Mouse (Mus musculus) kidney, embryonic 14.5 days (tissue): ENCODE measurements around the gene Sesn1. TPM values are rescaled to one million over a fixed set of nuclear protein-coding genes. Genes with fewer than 3 reads are reported as not detected.
"Not testable (repeated sequence)": the region's sequence is repeated elsewhere in the genome, so short reads cannot be mapped to it uniquely, and the experiment has no call there.

ENCODE experiments used
- ATAC-seq: fragments of 200-750 bp; cut with Nextera tagmentation; 2 replicates; pipeline ENCODE4 v1.8.0; 2017; ENCODE audit warnings: moderate number of reproducible peaks, mild to moderate bottlenecking, moderate TSS enrichment, moderate library complexity; ENCODE audit not compliant: low FRiP score, low TSS enrichment
- H3K27ac ChIP-seq: fragments of 300-500 bp; sonication (generic); 2 replicates; pipeline ENCODE4 v1.5.1; 2014; ENCODE audit warnings: low read depth, mild to moderate bottlenecking, low read length, moderate library complexity, mixed read lengths
- H3K27me3 ChIP-seq: fragments of 300-500 bp; sonication (generic); 2 replicates; pipeline ENCODE4 v1.6.1; 2014; ENCODE audit warnings: mild to moderate bottlenecking, low read length; ENCODE audit not compliant: control insufficient read depth, insufficient read depth
- H3K36me3 ChIP-seq: fragments of 300-500 bp; sonication (generic); 2 replicates; pipeline ENCODE4 v1.6.1; 2014; ENCODE audit warnings: low read length, mixed read lengths; ENCODE audit not compliant: control insufficient read depth, insufficient read depth
- H3K4me1 ChIP-seq: fragments of 300-500 bp; sonication (generic); 2 replicates; pipeline ENCODE4 v1.6.1; 2014; ENCODE audit warnings: low read length, mixed read lengths; ENCODE audit not compliant: control insufficient read depth, insufficient read depth
- H3K4me2 ChIP-seq: fragments of 300-500 bp; sonication (generic); replicated peaks from 2 replicates; pipeline ENCODE4 v1.6.1; 2014; ENCODE audit warnings: low read depth, mild to moderate bottlenecking, low read length
- H3K4me3 ChIP-seq: fragments of 300-500 bp; sonication (generic); 2 replicates; pipeline ENCODE4 v1.5.1; 2014; ENCODE audit warnings: mild to moderate bottlenecking, low read length
- H3K9ac ChIP-seq: fragments of 300-500 bp; sonication (generic); 2 replicates; pipeline ENCODE4 v1.6.1; 2014; ENCODE audit warnings: low read depth, mild to moderate bottlenecking, low read length, moderate library complexity
- H3K9me3 ChIP-seq: fragments of 300-500 bp; sonication (generic); 2 replicates; pipeline ENCODE4 v1.6.1; 2016; ENCODE audit warnings: low read length; ENCODE audit not compliant: control insufficient read depth
- WGBS: fragments of 180-500 bp; shearing (Covaris S2); extraction: QIAGEN DNeasy Blood & Tissue Kit; methylation state at CpG from one replicate; pipeline ENCODE4 v1.1.7; 2014; 5-methylcytosine and 5-hydroxymethylcytosine counted together
- polyA plus RNA-seq: library from polyadenylated mRNA; unstranded; fragments of >200 nt; fragmentation: Nextera tagmentation; extraction: Ambion mirVana; gene quantifications from 2 replicates; pipeline ENCODE4 v1.2.1, GENCODE M21; 2014

The Sesn1 gene
- polyA plus RNA-seq, 1 experiment from 2014 or later = 32.1 TPM

DNA sequence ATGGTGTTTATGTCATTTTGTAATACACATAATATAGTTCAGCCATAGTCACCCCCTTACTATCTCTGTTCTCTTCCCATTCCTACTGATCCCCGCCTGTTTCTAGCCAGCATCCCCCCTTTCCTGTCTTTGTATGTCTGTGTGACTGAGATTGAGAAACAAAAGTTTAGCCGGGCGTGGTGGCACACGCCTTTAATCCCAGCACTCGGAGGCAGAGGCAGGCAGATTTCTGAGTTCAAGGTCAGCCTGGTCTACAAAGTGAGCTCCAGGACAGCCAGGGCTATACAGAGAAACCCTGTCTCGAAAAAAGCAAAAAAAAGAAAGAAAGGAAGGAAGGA lies 9.0 kb downstream of the Sesn1 start:
- H3K4me1 ChIP-seq, ATAC-seq, H3K4me2 ChIP-seq, H3K9me3 ChIP-seq, H3K4me3 ChIP-seq, H3K27ac ChIP-seq, H3K27me3 ChIP-seq, H3K9ac ChIP-seq, H3K36me3 ChIP-seq: not testable (repeated sequence)
- 87% methylated on average over 6 of the region's 6 CpGs for WGBS

DNA sequence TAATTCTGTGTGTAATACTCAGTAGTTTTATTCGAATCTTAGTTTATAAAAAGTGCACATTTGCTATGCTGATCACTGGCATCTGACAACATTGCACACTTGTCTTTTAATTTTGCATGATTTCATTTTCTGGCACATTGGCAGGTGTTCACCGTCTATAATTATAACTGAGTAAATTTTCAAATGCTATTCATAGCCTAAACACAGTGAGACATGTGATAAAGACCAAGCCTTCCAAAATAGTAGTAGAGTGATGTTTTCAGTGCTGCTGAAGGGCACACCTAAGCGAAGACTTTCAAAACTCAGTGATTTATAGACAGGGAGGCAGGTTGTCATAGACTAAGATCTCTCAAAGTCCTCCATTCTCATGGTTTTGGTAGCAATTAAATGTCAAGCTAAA lies 9.6 kb downstream of the Sesn1 start:
- no peak for ATAC-seq
- Histone ChIP-seq H3K36me3 (no peaks in the 10 kb centered on the region), H3K27me3 (no peaks in the 10 kb centered on the region), H3K4me2 (no peak overlapping the region), H3K4me3 (no peak overlapping the region), H3K27ac (no peak overlapping the region), H3K4me1 (no peaks in the 10 kb centered on the region; the same call in 1 of the 2 replicates), H3K9ac (no peak overlapping the region), H3K9me3 (no peaks in the 10 kb centered on the region)
- WGBS = 90% methylated on average over 3 of the region's 3 CpGs

DNA sequence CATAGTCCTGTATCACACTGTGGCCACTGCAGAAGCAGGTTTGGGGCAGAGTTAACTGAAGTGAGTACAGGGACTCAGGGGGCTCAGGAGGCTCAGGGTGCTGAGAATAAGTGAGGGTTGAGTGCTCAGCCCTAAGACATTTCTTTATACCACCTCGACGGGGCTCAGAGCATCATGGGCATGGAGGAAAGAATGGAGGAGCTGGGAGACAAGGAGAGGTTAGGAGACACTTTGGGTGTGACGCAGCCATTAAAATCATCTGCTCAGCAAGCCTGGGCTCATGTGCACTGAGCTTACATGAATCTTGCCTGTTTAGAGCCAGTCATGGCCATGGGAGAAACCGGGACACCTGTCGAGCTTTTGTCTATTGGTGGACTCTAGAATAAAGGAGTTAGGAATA lies 10.7 kb downstream of the Sesn1 start:
- Histone ChIP-seq H3K4me2 (no peak overlapping the region), H3K27me3 (no peaks in the 10 kb centered on the region), H3K27ac (no peak overlapping the region), H3K36me3 (no peaks in the 10 kb centered on the region), H3K9me3 (no peaks in the 10 kb centered on the region), H3K9ac (no peak overlapping the region), H3K4me3 (no peak overlapping the region), H3K4me1 (no peaks in the 10 kb centered on the region)
- no peak for ATAC-seq
- WGBS = 95% methylated on average over 5 of the region's 5 CpGs

DNA sequence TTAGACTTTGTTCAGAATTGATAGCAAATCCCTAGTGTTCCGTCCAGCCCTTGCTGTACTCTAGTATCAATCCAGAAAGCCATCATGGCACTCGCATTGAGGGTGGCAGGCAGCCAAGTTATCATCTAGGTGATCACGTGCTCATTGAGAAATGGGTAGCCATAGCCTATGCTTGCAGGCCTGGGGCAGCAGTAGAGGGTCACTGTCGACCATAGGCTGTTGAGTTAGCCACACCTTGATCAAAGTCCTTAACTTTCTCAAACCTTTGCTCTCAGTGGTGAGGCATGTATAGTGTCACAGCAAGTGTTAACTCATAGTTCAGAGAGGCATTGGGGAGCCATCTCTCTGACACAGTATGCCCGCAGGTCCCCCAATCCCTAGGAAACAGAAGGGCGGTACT lies 11.4 kb downstream of the Sesn1 start:
- Histone ChIP-seq H3K4me3 (no peak overlapping the region), H3K27ac (no peak overlapping the region), H3K27me3 (no peaks in the 10 kb centered on the region), H3K36me3 (no peaks in the 10 kb centered on the region), H3K9me3 (no peaks in the 10 kb centered on the region), H3K4me1 (no peaks in the 10 kb centered on the region), H3K4me2 (no peak overlapping the region), H3K9ac (no peak overlapping the region)
- 92% methylated on average over 6 of the region's 6 CpGs for WGBS
- no peak for ATAC-seq

DNA sequence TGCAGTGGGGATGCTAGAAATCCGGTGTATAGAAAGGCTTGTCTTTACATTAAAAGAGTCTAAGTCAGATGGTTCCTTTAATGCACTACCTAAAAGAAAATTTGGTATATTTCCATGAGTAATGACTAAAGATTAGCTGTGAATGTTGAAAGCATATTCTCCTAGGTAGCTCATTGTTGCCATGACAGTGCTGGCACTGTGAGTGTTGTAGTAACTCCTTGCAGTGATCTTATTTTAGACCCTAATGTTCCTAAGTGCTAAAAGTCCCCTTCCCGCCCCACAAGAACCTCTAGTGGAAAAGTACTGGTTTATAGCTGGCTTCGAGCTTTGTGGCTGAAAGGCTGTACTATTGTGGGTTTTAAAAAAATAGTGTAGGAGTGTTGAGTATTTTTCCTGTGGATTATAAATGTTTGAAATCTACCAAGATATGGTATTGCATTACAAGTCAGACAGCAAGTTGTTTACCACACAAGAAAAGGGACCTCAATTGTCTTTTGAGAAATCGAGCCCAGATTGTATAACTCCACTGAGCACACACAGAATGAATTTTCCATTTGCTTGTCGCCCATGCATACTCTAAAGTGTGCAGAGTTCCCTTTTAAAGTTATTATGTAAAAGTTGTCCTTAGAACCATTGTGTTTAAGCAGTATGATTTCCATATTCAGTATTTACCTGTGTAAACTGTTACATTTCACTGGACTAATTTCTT lies 13.0 kb downstream of the Sesn1 start:
- Histone ChIP-seq H3K4me1 (no peaks in the 10 kb centered on the region), H3K4me3 (no peak overlapping the region), H3K4me2 (no peak overlapping the region), H3K27ac (no peak overlapping the region), H3K9me3 (no peaks in the 10 kb centered on the region), H3K36me3 (no peaks in the 10 kb centered on the region), H3K9ac (no peak overlapping the region), H3K27me3 (no peaks in the 10 kb centered on the region)
- WGBS = 82% methylated on average over 5 of the region's 5 CpGs
- no peak for ATAC-seq

DNA sequence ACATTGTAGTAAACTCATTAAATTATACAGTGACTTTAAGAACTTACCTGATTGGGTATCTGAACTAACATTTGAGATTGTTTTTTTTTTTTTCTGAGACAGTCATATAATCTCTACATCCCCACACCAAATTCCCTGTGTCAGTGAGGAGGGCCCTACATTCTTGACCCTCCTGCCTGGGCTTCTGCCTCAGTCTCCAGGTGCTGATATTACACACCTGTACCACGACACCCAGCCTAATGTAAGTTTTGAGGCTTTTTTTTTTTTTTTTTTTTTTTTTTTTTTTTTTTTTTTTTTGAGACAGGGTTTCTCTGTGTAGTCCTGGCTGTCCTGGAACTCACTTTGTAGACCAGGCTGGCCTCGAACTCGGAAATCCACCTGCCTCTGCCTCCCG lies 13.5 kb downstream of the Sesn1 start:
- not testable (repeated sequence) for H3K27me3 ChIP-seq, H3K27ac ChIP-seq, H3K4me1 ChIP-seq, H3K9me3 ChIP-seq, H3K4me3 ChIP-seq, H3K4me2 ChIP-seq, H3K36me3 ChIP-seq, ATAC-seq, H3K9ac ChIP-seq
- WGBS = 81% methylated on average over 3 of the region's 4 CpGs

DNA sequence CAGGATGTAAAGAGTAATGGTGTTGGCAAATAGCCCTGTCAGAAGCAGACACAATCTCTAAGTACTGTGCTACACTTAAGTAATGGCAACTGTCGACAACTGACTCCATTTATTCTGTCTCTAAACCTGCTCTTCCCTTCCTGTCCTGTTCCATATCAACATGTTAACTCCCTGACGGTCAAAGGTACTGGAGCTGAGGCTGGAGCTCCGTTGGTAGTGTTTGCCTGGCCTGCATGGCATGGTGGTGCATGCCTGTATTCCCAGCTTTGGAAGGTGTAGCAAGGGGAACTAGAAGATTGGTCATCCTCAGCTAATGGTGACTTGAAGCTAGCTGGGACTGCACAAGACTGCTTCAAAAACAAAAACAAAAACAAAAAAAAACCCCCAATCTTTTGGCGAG lies 14.2 kb downstream of the Sesn1 start:
- Histone ChIP-seq H3K4me3 (no peak overlapping the region), H3K36me3 (no peaks in the 10 kb centered on the region), H3K9ac (no peak overlapping the region), H3K4me1 (no peaks in the 10 kb centered on the region), H3K27ac (no peak overlapping the region), H3K9me3 (no peaks in the 10 kb centered on the region), H3K4me2 (no peak overlapping the region), H3K27me3 (no peaks in the 10 kb centered on the region)
- WGBS = 75% methylated on average over 4 of the region's 4 CpGs
- ATAC-seq = no peak

DNA sequence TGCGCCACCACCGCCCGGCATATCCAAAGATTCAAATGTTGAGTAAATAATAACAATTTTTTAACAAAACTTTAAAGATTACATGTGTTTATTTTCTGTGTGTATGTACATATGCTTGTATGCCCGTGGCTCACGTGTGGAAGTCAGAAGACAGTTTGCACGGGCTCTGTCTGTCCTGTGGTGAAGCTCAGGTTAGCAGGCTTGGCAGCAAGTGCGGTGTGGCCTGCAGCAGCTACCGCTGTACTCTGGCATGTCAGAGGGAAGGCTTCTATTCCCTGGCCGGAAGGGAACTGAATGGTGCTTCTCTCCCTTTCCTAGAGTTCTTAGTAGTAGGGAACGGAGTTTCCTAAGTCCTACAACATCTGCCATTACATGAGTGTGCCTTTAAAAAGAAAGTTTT lies 15.3 kb downstream of the Sesn1 start:
- no peaks in the 10 kb centered on the region for H3K36me3 ChIP-seq
- H3K27me3 ChIP-seq = no peaks in the 10 kb centered on the region
- WGBS = 86% methylated on average over 10 of the region's 10 CpGs
- no peak overlapping the region for H3K27ac ChIP-seq
- ATAC-seq = no peak
- no peaks in the 10 kb centered on the region for H3K9me3 ChIP-seq
- no peak overlapping the region for H3K9ac ChIP-seq
- H3K4me2 ChIP-seq = no peak overlapping the region
- H3K4me1 ChIP-seq = no peaks in the 10 kb centered on the region
- H3K4me3 ChIP-seq = no peak overlapping the region

DNA sequence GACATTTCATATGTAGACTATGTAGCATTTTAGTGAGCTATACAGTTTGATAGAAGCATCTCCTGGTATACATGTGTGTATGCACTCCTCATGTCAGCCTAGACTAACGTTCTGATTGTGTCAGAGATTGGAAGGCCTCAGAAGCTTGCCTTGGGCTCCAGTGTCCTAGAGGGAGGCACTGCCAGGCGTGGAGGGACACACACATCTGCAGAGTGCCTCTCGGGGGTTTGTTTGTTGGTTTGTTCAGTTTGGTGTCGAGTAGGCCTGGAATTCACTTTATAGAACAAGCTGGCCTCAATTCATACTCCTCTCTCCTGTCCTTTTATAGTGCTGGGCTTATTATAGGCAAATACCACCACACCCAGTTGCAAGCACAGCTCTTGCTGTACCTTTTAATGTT lies 16.3 kb downstream of the Sesn1 start:
- Histone ChIP-seq H3K4me3 (no peak overlapping the region), H3K9ac (no peak overlapping the region), H3K4me2 (no peak overlapping the region), H3K4me1 (no peaks in the 10 kb centered on the region), H3K27me3 (no peaks in the 10 kb centered on the region), H3K27ac (no peak overlapping the region), H3K36me3 (no peaks in the 10 kb centered on the region), H3K9me3 (no peaks in the 10 kb centered on the region)
- no peak for ATAC-seq
- 93% methylated on average over 4 of the region's 4 CpGs for WGBS
